Mouse (Mus musculus): ENCODE results near the gene Golga2. TPM values are rescaled to one million over a fixed set of nuclear protein-coding genes. Genes with fewer than 3 reads are reported as not detected.

Golga2 gene
- polyA plus RNA-seq, 1 experiment from 2014 or later: 24.9 TPM

DNA sequence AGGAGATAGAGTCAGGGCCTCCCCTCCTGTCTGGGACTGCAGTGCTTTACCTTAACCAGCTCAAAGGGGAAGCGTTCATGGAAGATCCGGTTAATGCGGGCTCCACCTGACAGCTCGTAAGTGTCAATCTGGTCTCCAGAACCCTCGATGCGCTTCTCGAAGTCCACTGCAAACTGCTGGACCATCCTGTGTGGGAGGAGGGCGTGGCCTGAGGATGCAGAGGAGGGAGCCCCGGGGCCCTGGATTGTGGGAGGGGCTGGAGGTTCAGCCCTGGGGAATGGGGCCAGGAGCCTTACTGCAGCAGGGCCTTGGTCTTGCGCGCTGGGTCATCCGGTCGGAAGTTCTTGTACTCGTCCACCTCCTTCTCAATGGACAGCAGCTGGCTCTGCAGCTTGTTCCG, 48.7 kb downstream of the Golga2 start:
- no peaks in the 10 kb centered on the region for H3K9me3 ChIP-seq
- no peak for ATAC-seq (ENCODE audit: insufficient number of reproducible peaks, insufficient read depth, low FRiP score, low TSS enrichment, low read depth)
- no peak overlapping the region for H3K9ac ChIP-seq (replicated peaks)
- H3K36me3 ChIP-seq: peaks cover 97% of the 10 kb centered on the region
- no peak overlapping the region for H3K4me3 ChIP-seq (replicated peaks)
- no peaks in the 10 kb centered on the region for H3K4me1 ChIP-seq (replicated peaks)
- WGBS: 50% methylated on average over 15 of the region's 15 CpGs
- H3K27ac ChIP-seq: no peak overlapping the region
- no peak overlapping the region for H3K4me2 ChIP-seq
- H3K27me3 ChIP-seq: no peaks in the 10 kb centered on the region

DNA sequence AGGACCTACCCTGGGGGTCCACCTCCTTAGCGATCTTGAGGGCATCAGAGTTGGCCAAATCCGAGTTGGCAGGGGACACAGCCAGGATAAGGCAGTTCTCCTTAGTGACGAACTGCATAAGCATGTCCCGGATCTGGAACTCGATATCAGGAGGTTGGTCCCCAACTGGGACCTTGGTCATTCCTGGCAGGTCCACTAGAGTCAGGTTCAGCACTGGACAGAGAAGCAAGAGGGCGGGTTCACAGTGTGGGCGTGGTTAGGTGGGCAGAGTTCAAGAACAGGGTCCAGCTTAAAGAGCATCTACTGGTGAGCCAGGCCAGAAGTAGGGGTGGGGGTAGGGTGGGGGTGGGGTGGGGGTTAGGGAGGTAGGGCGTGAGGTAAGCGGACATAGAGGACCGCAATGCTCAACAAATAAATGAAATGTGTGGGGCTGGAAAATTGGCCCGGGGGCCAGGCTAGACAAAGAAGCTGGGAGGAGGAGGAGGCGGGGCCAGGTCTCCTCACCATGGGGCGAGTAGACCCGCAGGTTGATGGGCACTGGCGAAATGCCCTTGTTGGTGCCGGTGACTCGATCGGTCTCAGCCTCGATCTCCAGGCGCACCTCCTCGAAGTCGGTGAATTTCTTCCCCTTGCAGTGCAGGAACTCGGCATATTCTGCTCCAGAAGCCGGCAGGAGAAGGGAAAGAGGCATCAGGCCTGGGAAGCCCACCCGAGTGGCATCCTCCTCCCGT, 52.9 kb downstream of the Golga2 start:
- Histone ChIP-seq H3K4me3 (replicated peaks) (no peak overlapping the region), H3K36me3 (peaks cover 83% of the 10 kb centered on the region), H3K27me3 (no peaks in the 10 kb centered on the region), H3K9me3 (no peaks in the 10 kb centered on the region), H3K27ac (no peak overlapping the region), H3K4me1 (replicated peaks) (no peaks in the 10 kb centered on the region), H3K4me2 (no peak overlapping the region), H3K9ac (replicated peaks) (no peak overlapping the region)
- ATAC-seq (ENCODE audit: insufficient number of reproducible peaks, insufficient read depth, low FRiP score, low TSS enrichment, low read depth): no peak
- WGBS: 49% methylated on average over 26 of the region's 26 CpGs

DNA sequence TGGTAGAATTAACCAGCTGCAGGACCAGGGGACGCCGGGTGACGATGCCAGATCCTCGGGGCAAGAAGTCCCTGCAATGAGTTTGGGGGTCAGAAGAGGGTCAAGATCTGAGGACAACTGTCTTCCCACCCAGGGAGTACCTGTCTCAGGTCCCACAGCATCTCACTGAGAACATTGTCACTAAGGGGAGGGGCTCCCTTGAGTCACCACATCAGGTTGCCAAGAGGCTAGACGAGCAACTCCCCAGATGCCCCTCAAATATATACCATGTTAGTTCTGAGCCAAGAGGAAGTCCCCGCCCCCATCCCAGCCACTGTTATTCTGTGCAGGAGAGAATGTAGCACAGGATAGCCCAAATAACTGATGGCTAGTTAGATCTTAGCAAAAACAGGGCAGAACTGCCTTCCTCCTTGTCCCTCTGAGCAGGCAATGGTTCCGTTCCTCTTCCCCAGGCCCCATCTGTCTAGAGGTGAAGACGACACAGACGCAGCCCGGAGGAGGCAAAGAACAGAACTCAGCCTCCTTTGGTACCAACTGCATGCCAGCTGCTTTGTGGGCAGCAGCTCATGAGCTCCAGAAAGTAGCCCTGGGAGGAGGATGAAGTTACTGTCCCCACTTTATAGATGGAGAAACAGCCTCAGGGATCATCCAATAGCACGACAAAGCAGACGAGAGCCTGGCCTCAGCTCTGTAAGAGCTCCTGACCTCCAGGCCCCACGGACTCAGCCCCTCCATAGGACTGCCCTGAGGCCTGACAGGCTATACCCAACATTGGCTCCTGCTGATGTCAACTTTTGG, 53.9 kb downstream of the Golga2 start:
- no peak for ATAC-seq (ENCODE audit: insufficient number of reproducible peaks, insufficient read depth, low FRiP score, low TSS enrichment, low read depth)
- H3K4me3 ChIP-seq (replicated peaks): no peak overlapping the region
- H3K4me2 ChIP-seq: no peak overlapping the region
- no peak overlapping the region for H3K9ac ChIP-seq (replicated peaks)
- H3K9me3 ChIP-seq: no peaks in the 10 kb centered on the region
- H3K27me3 ChIP-seq: no peaks in the 10 kb centered on the region
- no peak overlapping the region for H3K27ac ChIP-seq
- H3K4me1 ChIP-seq (replicated peaks): no peaks in the 10 kb centered on the region
- WGBS: 78% methylated on average over 13 of the region's 13 CpGs
- peaks cover 75% of the 10 kb centered on the region for H3K36me3 ChIP-seq

DNA sequence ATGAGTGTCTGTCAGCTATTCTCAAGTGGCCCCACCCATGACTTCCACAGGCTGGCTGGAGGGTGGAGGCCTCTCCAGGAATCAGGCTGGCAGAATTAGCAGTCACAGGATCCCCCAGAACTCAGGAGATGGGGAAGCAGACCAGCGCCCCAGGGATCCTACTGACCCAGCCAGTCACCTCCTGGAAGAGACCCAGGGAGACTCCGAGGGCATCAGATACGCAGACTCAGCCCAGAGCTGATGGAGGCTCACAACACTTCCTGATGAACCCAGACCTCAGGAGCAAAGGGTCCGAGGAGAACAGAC, 54.4 kb downstream of the Golga2 start:
- Histone ChIP-seq H3K4me1 (replicated peaks) (no peaks in the 10 kb centered on the region), H3K27me3 (no peaks in the 10 kb centered on the region), H3K36me3 (peaks cover 73% of the 10 kb centered on the region), H3K4me2 (no peak overlapping the region), H3K27ac (no peak overlapping the region), H3K4me3 (replicated peaks) (no peak overlapping the region), H3K9ac (replicated peaks) (no peak overlapping the region), H3K9me3 (no peaks in the 10 kb centered on the region)
- ATAC-seq (ENCODE audit: insufficient number of reproducible peaks, insufficient read depth, low FRiP score, low TSS enrichment, low read depth): no peak
- 93% methylated on average over 4 of the region's 4 CpGs for WGBS

DNA sequence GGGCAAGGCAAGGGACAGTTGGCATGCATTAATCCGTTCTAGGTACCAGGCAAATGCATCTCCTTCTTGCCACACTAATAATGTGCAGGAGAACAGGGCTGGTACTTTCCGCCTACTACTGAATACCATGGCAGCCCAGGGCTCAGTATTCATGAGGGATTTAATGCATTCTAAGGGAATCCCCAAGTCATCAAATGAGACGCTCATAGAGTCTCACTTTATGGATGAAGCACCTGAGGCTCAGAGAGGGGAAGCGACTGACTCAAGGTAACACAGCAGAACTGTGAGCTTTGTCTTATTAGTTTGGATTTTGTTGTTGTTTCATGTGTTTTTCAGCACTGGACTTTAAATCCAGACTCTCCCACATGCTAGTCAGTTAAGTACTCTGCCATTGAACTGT, 54.9 kb downstream of the Golga2 start:
- Histone ChIP-seq H3K27ac (no peak overlapping the region), H3K4me3 (replicated peaks) (no peak overlapping the region), H3K27me3 (no peaks in the 10 kb centered on the region), H3K9ac (replicated peaks) (no peak overlapping the region), H3K9me3 (no peaks in the 10 kb centered on the region), H3K36me3 (peaks cover 73% of the 10 kb centered on the region), H3K4me1 (replicated peaks) (no peaks in the 10 kb centered on the region), H3K4me2 (no peak overlapping the region)
- 91% methylated on average over 4 of the region's 4 CpGs for WGBS
- no peak for ATAC-seq (ENCODE audit: insufficient number of reproducible peaks, insufficient read depth, low FRiP score, low TSS enrichment, low read depth)

DNA sequence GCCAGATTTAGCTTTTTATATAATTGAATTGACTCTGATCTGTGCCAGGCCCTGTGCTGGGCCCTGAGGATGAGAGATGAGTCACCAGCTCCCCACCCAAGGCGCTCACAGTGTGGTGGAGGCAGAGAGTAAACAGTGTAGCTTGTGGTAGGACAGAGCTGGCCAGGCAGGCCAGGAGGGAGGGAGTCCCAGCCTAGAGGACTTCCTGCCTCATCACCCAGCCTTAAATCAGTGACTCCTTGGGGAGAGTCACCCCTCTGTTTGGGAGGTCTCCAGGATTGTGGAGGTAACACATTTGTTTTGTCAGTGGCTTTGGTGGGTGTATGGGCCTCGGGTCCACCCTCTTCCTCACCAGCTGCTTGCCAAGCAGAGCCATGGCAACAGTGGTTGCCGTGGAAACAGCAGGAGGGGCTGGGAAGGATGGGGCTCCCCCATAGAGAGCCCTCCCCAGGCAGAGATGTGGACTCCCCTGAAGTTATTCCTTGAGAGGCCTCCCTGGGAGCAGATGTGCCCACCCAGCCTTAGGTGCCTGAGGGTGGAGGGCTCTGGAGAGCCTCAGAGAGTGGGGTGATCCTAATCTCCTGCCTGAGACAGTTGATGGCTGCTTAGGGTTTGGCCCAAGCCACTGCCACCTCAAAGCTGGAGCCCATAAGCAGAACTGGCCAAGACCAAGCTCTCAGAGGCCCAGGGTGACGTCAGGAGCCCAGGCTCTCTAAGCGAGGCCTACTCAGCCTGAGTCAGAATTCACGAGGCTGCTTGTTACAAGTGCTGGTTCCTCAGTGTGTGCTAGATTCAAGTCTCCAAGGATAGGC, 55.6 kb downstream of the Golga2 start:
- WGBS: 68% methylated on average over 6 of the region's 6 CpGs
- ATAC-seq (ENCODE audit: insufficient number of reproducible peaks, insufficient read depth, low FRiP score, low TSS enrichment, low read depth): no peak
- Histone ChIP-seq H3K27ac (no peak overlapping the region), H3K9me3 (no peaks in the 10 kb centered on the region), H3K4me2 (no peak overlapping the region), H3K4me1 (replicated peaks) (no peaks in the 10 kb centered on the region), H3K4me3 (replicated peaks) (no peak overlapping the region), H3K9ac (replicated peaks) (no peak overlapping the region), H3K36me3 (peaks cover 73% of the 10 kb centered on the region), H3K27me3 (no peaks in the 10 kb centered on the region)

DNA sequence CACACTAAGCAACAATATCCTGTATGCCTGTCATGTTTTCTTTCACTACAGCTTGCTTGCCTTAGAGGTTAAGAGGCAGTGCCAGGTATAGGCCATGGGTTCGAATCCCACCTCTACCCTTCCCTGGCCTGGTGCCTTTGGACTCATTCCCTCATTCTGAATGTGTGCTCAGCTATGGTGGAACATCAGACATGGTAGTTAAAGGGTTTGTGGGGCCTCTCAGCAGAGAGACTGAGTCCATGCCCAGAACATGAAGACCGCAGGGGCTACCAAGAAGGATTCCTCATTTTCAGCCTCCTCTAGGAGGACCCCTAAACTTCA, 56.1 kb downstream of the Golga2 start:
- no peaks in the 10 kb centered on the region for H3K9me3 ChIP-seq
- 0 out of 2 replicates have a peak, but pooled peaks cover under 1% of the 10 kb centered on the region for H3K4me1 ChIP-seq (replicated peaks)
- WGBS: 92% methylated on average over 2 of the region's 2 CpGs
- H3K27me3 ChIP-seq: no peaks in the 10 kb centered on the region
- no peak for ATAC-seq (ENCODE audit: insufficient number of reproducible peaks, insufficient read depth, low FRiP score, low TSS enrichment, low read depth)
- no peak overlapping the region for H3K4me3 ChIP-seq (replicated peaks)
- H3K36me3 ChIP-seq: peaks cover 73% of the 10 kb centered on the region
- no peak overlapping the region for H3K27ac ChIP-seq
- H3K9ac ChIP-seq (replicated peaks): no peak overlapping the region
- H3K4me2 ChIP-seq: no peak overlapping the region

DNA sequence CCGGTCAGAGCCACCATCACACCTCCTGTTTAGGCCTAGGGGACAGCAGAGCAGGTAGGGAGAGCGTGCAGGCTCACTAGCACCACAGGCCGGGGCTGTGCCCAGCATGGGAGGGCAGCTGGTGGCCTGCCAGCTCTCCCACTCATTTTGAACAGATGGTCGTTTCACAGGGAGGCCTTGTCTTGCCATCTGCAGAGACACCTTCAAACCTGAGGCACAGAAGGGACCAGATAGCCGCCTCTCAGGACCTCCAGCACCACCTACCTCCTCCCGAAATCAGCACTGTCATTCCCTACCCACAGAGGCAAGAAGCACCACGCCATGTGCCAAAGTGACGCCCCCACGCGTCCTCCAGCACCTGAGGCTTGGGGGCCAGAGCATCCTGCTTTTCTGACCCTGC, 56.9 kb downstream of the Golga2 start:
- no peak overlapping the region for H3K27ac ChIP-seq
- H3K36me3 ChIP-seq: peaks cover 74% of the 10 kb centered on the region
- ATAC-seq (ENCODE audit: insufficient number of reproducible peaks, insufficient read depth, low FRiP score, low TSS enrichment, low read depth): no peak
- H3K9ac ChIP-seq (replicated peaks): no peak overlapping the region
- H3K4me1 ChIP-seq (replicated peaks): peaks cover 5% of the 10 kb centered on the region
- H3K9me3 ChIP-seq: no peaks in the 10 kb centered on the region
- no peak overlapping the region for H3K4me2 ChIP-seq
- H3K4me3 ChIP-seq (replicated peaks): no peak overlapping the region
- H3K27me3 ChIP-seq: no peaks in the 10 kb centered on the region
- 75% methylated on average over 10 of the region's 10 CpGs for WGBS

DNA sequence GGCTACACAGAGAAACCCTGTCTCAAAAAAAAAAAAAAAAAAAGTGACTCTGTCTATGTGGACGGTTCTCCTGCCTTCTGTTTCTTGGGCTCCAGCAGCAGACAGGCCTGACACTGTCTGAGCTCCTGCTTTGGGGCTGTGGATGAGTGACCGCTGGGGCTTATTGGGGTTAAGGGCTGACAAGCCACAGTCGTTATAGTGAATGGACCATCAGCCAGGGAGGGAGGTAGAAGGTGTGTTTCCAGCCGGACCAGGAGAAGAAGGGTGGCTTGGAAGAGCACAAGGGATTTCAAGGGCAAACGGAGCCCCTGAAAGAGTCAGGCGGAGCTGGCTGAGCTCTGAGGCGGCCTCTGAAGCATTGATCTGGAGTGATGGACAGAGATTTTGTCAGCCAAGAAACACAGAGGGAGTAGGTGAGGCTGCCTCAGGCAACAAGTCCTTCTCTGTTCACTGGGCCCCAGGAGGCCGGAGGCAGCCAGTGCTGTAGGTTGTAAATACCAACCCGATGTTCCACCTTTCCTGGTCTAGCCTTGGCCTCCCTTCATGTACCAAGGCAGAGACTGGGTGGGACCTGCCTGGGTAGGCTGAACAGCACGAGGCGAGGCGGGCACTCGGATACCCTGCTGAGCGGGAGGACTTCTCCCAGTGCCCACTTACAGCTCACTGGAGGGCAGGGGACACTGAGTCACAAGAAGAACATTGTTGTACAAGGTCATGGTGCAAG, 57.6 kb downstream of the Golga2 start:
- Histone ChIP-seq H3K9me3 (no peaks in the 10 kb centered on the region), H3K27me3 (no peaks in the 10 kb centered on the region), H3K4me3 (replicated peaks) (no peak overlapping the region), H3K4me1 (replicated peaks) (peaks cover 7% of the 10 kb centered on the region), H3K27ac (peak overlapping the region; percentile 19; the same call in 1 of the 2 replicates), H3K4me2 (no peak overlapping the region), H3K36me3 (peaks cover 74% of the 10 kb centered on the region), H3K9ac (replicated peaks) (no peak overlapping the region)
- WGBS: 67% methylated on average over 14 of the region's 14 CpGs
- ATAC-seq (ENCODE audit: insufficient number of reproducible peaks, insufficient read depth, low FRiP score, low TSS enrichment, low read depth): no peak

DNA sequence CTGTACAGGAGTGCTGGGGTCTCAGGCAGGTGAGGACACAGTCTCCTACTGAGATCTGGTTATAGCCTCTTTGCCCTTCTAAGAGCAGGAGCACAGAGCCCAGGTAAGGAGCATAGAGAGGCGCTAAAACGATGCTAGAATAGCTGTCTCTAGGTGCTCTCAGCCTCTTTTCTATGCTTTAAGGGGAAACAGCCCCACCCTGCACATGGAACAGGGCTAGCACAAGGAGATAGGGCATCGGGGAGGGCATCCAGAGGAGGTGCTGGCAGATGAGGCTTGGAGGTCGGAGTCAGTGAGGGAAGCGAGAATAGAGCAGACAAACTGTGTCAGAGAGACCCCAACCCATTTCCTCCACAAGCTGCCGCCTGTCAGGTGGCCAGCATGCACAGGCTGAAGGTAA, 59.8 kb downstream of the Golga2 start:
- no peak overlapping the region for H3K9ac ChIP-seq (replicated peaks)
- H3K27ac ChIP-seq: no peak overlapping the region
- H3K27me3 ChIP-seq: no peaks in the 10 kb centered on the region
- H3K4me2 ChIP-seq: no peak overlapping the region
- peaks cover 30% of the 10 kb centered on the region for H3K4me1 ChIP-seq (replicated peaks)
- WGBS: 77% methylated on average over 6 of the region's 6 CpGs
- ATAC-seq (ENCODE audit: insufficient number of reproducible peaks, insufficient read depth, low FRiP score, low TSS enrichment, low read depth): no peak
- H3K9me3 ChIP-seq: no peaks in the 10 kb centered on the region
- H3K4me3 ChIP-seq (replicated peaks): no peak overlapping the region
- H3K36me3 ChIP-seq: peaks cover 71% of the 10 kb centered on the region

DNA sequence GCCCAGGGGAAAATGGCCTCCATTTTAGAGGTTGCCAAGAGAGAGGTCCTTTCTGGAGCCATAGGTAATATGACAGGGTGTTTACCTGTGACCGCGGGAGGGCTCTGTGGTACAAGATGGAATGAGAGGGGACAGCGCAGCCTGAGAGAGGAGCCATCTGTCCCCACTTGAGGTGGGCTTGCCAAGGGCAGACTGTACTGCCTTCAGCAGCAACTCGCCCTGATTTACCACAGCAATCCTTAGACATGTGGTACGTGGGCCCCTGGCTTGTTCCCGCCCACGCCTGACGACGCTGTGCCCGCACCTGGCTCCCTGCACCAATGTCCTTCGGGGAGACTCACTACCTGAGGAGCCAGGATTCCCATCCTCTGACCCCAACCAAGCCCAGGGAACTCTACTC, 61.1 kb downstream of the Golga2 start:
- no peak for ATAC-seq (ENCODE audit: insufficient number of reproducible peaks, insufficient read depth, low FRiP score, low TSS enrichment, low read depth)
- Histone ChIP-seq H3K27me3 (no peaks in the 10 kb centered on the region), H3K4me3 (replicated peaks) (no peak overlapping the region), H3K4me1 (replicated peaks) (peaks cover 33% of the 10 kb centered on the region), H3K9me3 (no peaks in the 10 kb centered on the region), H3K9ac (replicated peaks) (no peak overlapping the region), H3K36me3 (peaks cover 62% of the 10 kb centered on the region), H3K27ac (no peak overlapping the region), H3K4me2 (no peak overlapping the region)
- WGBS: 80% methylated on average over 11 of the region's 11 CpGs

Measured in limb, embryonic 12.5 days (tissue).